Mouse (Mus musculus) kidney, embryonic 15.5 days (tissue): ENCODE data around the gene Eif5a. TPM values are rescaled to one million over a fixed set of nuclear protein-coding genes. Genes with fewer than 3 reads are reported as not detected.

ENCODE experiments used
- ATAC-seq: fragments of 200-750 bp; cut with Nextera tagmentation; replicated peaks from 2 replicates; pipeline ENCODE4 v1.8.0; 2017; ENCODE audit warnings: moderate TSS enrichment; ENCODE audit not compliant: low FRiP score
- H3K27ac ChIP-seq: fragments of 300-500 bp; sonication (generic); 2 replicates; pipeline ENCODE4 v1.5.1; 2015; ENCODE audit warnings: mild to moderate bottlenecking, inconsistent platforms
- H3K27me3 ChIP-seq: fragments of 300-500 bp; sonication (generic); 2 replicates; pipeline ENCODE4 v1.6.1; 2015; ENCODE audit warnings: inconsistent platforms
- H3K36me3 ChIP-seq: fragments of 300-500 bp; sonication (generic); 2 replicates; pipeline ENCODE4 v1.6.1; 2015; ENCODE audit warnings: inconsistent platforms
- H3K4me1 ChIP-seq: fragments of 300-500 bp; sonication (generic); 2 replicates; pipeline ENCODE4 v1.6.1; 2015; ENCODE audit warnings: inconsistent platforms
- H3K4me2 ChIP-seq: fragments of 300-500 bp; sonication (generic); 2 replicates; pipeline ENCODE4 v1.6.1; 2015; ENCODE audit warnings: moderate library complexity, mild to moderate bottlenecking, inconsistent platforms
- H3K4me3 ChIP-seq: fragments of 300-500 bp; sonication (generic); replicated peaks from 2 replicates; pipeline ENCODE4 v1.5.1; 2015; ENCODE audit warnings: mild to moderate bottlenecking, inconsistent platforms
- H3K9ac ChIP-seq: fragments of 300-500 bp; sonication (generic); 2 replicates; pipeline ENCODE4 v1.6.1; 2015; ENCODE audit warnings: mild to moderate bottlenecking, inconsistent platforms
- H3K9me3 ChIP-seq: fragments of 300-500 bp; sonication (generic); replicated peaks from 2 replicates; pipeline ENCODE4 v1.6.1; 2016; ENCODE audit warnings: inconsistent platforms
- WGBS: fragments of 180-500 bp; shearing (Covaris S2); methylation state at CpG from one replicate; pipeline ENCODE4 v1.1.7; 2015; ENCODE audit warnings: mixed read lengths; 5-methylcytosine and 5-hydroxymethylcytosine counted together
- polyA plus RNA-seq: library from polyadenylated mRNA; unstranded; fragments of >200 nt; fragmentation: Nextera tagmentation; extraction: Ambion mirVana; gene quantifications from 2 replicates; pipeline ENCODE4 v1.2.1, GENCODE M21; 2015

Gene Eif5a
- polyA plus RNA-seq, 1 experiment from 2014 or later = 1,795 TPM

DNA sequence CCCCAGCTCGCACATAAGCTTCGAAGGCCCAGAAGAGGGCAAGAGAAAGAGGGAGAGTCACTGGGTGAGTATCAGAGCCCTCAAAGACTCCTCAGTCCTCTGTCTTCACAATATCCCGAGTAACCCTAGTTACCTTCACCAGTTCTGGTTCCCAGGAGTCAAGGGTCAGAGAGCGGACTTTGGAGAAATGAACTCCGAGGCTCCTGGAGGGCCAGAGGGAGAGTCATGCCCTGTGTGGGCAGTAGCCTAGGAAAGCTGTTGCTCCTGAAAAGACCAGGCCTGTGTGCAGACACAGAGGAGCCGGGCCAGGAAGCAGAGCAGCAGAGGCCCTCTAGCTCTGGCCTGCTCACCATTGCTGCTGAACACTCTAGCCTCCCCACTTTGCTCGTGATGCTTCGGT, 37.1 kb downstream of the Eif5a start:
- Histone ChIP-seq H3K36me3 (no peaks in the 10 kb centered on the region), H3K27ac (peak overlapping the region; percentile 39; the same call in 1 of the 2 replicates), H3K9ac (no peak overlapping the region), H3K4me2 (0 out of 2 replicates have a peak overlapping the region, but pooled peaks have one; percentile 22), H3K27me3 (no peaks in the 10 kb centered on the region), H3K4me3 (0 out of 2 replicates have a peak overlapping the region, but pooled peaks have one; percentile 3), H3K9me3 (no peaks in the 10 kb centered on the region), H3K4me1 (peaks cover 29% of the 10 kb centered on the region)
- WGBS = 69% methylated on average over 8 of the region's 8 CpGs
- no peak for ATAC-seq

DNA sequence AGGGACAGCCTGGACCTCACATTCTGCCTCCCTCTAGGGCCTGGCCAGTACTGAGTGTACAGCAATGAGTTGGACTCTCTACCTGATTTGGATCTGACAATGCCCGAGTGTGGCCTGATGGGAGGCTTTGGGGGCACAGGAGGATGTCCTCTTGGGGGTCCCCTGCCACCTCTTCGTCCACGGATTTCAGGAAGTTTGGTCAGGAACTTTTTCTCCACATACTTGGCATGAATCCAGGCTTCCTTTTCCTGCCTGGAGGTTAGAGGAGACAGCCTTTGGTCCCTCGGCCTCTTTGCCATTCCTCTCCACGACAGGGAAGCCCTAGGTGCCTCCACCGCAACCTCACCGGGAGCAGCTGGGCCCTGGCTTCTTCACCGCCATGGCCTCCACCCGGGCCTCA, 37.5 kb downstream of the Eif5a start:
- H3K9ac ChIP-seq = no peak overlapping the region
- peak overlapping the region; percentile 39; the same call in 1 of the 2 replicates for H3K27ac ChIP-seq
- H3K36me3 ChIP-seq = no peaks in the 10 kb centered on the region
- 48% methylated on average over 9 of the region's 9 CpGs for WGBS
- ATAC-seq = no peak
- H3K9me3 ChIP-seq = no peaks in the 10 kb centered on the region
- 0 out of 2 replicates have a peak overlapping the region, but pooled peaks have one; percentile 22 for H3K4me2 ChIP-seq
- peaks cover 34% of the 10 kb centered on the region for H3K4me1 ChIP-seq
- 0 out of 2 replicates have a peak overlapping the region, but pooled peaks have one; percentile 3 for H3K4me3 ChIP-seq
- H3K27me3 ChIP-seq = no peaks in the 10 kb centered on the region

DNA sequence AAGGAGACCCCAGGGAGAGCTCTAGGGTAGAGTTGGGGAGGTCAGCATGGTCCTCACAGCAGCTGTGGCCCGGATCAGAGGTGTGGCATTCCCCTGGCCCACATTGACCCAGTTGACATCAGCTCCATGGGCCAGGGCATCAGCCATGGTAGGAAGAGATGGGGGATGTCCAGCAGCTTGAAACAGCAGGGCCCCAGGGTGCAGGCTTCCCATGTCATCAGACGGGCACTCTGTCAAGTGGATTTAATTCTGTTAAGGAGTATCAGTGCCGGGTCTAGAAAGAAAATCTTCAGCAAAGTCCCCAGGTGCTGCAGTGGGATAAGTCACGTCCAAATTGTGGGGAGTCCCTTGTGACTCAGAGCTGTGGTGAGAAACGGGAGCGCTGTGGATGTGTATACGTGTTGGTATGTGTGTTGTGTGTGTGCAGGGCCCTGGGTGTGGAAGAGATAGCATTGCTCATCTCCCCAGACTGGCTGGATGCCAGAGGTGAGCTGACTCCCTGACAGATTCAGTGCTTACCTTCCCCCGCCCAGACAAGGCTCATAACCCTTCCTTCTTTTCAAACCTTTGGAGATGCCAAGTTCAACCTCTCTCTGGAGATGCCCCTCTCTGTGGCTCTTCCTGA, 38.1 kb downstream of the Eif5a start:
- Histone ChIP-seq H3K27me3 (no peaks in the 10 kb centered on the region), H3K36me3 (no peaks in the 10 kb centered on the region), H3K4me1 (peaks cover 40% of the 10 kb centered on the region), H3K9ac (no peak overlapping the region), H3K9me3 (no peaks in the 10 kb centered on the region), H3K27ac (peak overlapping the region; percentile 32; the same call in 1 of the 2 replicates), H3K4me3 (no peak overlapping the region), H3K4me2 (no peak overlapping the region)
- WGBS = 87% methylated on average over 8 of the region's 8 CpGs
- no peak for ATAC-seq

DNA sequence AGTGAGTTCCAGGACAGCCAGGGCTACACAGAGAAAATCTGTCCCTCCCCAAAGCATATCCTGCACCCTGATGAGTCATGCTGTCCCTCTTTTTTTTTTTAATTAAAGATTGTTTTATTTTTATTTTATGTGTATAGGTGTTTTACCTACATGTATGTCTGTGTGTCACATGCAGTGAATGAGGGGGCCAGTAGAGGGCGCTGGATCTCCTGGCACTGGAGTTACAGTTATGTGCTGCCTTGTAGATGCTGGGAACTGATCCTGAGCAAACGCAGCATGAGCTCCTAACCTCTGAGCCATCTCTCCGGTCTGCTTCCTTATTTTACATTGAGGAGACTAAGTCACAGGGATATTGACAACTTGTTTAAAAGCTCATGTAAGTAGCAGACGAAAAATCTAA, 38.7 kb downstream of the Eif5a start:
- Histone ChIP-seq H3K4me2 (no peak overlapping the region), H3K4me3 (no peak overlapping the region), H3K9ac (no peak overlapping the region), H3K27ac (no peak overlapping the region), H3K4me1 (peaks cover 45% of the 10 kb centered on the region), H3K27me3 (no peaks in the 10 kb centered on the region), H3K9me3 (no peaks in the 10 kb centered on the region), H3K36me3 (no peaks in the 10 kb centered on the region)
- 68% methylated on average over 4 of the region's 4 CpGs for WGBS
- ATAC-seq = no peak

DNA sequence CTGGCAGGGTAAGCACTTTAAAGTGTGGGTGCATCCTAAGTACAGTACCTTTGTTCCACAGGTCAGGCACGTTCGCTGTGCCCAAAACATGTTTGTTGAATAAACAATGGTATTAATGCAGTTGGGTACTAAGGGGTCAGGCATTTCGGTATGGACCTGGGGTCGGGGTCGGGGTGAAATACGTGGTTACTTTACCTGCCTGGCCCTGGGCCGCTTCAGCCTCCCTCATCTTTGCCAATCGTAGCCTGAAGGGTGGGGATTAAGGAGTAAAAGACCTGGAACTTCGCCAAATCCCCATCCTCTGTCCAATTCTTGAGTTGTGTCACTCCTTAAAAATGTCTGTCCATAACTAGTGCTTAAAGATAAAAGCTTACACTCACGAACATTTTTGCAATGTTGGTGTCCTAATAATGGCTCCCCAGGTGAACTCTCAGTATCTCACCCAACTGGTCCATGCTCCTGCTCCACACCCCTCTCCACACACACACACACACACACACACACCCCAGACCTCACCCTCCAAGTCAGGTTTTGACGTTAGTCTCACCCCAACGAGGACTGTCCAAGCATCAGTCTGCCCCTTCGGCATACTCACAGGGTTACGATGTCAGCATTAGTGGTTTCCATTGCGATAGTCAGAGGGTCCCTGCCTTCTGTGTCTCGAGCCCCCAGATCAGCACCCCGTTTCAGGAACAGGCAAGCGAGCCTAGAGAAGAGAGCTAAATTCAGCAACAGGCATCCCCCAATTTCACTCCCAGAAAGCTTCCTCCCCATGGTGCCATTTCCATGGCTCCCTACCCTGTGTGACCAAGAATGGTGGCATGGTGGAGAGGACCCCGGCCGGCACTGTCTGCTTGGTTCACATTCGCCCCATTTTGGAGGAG, 39.7 kb downstream of the Eif5a start:
- Histone ChIP-seq H3K9ac (peak overlapping the region; percentile 69), H3K4me2 (peak overlapping the region; percentile 80), H3K4me3 (peak overlapping the region; percentile 63), H3K36me3 (no peaks in the 10 kb centered on the region), H3K9me3 (no peaks in the 10 kb centered on the region), H3K4me1 (peaks cover 55% of the 10 kb centered on the region), H3K27ac (peak overlapping the region; percentile 97), H3K27me3 (no peaks in the 10 kb centered on the region)
- no peak for ATAC-seq
- WGBS = 55% methylated on average over 21 of the region's 21 CpGs

DNA sequence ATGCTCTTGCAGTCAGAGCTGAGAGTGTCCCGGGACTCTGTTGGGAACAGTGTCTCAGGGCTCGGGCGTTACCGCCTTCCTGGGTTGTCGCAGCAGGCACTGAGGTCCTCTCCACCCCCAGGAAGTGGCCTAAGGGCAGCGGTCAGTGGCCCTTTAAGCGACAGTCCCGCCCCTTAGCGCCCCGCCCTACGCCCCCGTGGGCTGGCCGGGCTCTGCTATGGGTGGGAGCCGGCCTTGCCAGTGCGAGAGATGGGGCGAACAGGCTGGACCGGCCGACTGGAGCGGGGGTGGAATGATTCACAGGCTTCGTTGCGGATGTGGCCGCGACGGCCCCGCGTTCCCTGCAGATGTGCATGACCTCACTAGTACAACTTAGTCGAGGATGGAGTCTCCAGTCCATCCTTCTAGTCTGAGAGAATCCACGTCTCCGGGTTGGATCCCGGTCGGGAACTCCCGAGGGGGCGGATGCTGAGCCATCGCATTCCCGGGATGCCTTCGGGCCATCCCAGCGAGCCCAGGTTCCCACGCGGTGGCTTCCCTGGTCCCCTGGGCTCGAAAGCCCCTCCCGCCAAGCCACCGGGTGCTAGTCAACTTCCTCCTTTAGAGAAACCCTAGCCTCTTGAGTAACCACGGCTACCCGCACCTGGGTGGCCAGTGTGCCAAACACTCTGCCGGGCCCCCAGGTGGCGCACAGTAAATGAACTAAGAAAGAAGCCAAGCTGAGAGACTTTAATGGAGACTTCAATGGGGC, 40.7 kb downstream of the Eif5a start, which contains the start of gene Kctd11:
Kctd11 (minus strand) TSS at position 554 of the 751 bp plus-strand sequence.
- peak within 1 kb of the TSS; percentile 69 for H3K9ac ChIP-seq
- WGBS = under 1% methylated on average over 46 of the region's 46 CpGs
- H3K4me2 ChIP-seq = peak within 1 kb of the TSS; percentile 80
- no peaks in the 10 kb centered on the region for H3K27me3 ChIP-seq
- peak within 1 kb of the TSS; percentile 97 for H3K27ac ChIP-seq
- H3K9me3 ChIP-seq = no peaks in the 10 kb centered on the region
- peak within 1 kb of the TSS; percentile 63 for H3K4me3 ChIP-seq
- ATAC-seq = peak; percentile 92
- peaks cover 64% of the 10 kb centered on the region for H3K4me1 ChIP-seq
- H3K36me3 ChIP-seq = no peaks in the 10 kb centered on the region

DNA sequence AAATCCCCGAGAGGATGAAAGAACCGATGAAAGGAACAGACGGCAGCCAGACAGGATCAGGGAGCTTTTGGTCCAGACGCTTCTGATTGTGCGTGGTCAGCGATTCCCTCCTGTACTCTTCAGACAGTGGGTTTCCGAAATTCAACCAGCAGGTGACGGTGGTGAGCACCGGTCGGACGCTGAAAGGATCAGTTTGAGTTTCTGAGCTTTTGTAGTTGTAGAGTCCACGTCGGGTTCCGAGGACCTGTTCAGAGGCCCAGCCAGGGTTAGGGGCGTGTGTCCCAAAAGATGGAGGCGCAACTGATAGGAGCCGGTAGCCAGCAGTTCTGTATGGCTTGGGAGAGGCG, 41.3 kb downstream of the Eif5a start:
- Histone ChIP-seq H3K9ac (peak overlapping the region; percentile 69), H3K9me3 (no peaks in the 10 kb centered on the region), H3K36me3 (no peaks in the 10 kb centered on the region), H3K4me3 (peak overlapping the region; percentile 63), H3K4me1 (peaks cover 67% of the 10 kb centered on the region), H3K4me2 (peak overlapping the region; percentile 80), H3K27ac (peak overlapping the region; percentile 97), H3K27me3 (no peaks in the 10 kb centered on the region)
- under 1% methylated on average over 18 of the region's 18 CpGs for WGBS
- no peak; the same call in 1 of the 2 replicates for ATAC-seq

DNA sequence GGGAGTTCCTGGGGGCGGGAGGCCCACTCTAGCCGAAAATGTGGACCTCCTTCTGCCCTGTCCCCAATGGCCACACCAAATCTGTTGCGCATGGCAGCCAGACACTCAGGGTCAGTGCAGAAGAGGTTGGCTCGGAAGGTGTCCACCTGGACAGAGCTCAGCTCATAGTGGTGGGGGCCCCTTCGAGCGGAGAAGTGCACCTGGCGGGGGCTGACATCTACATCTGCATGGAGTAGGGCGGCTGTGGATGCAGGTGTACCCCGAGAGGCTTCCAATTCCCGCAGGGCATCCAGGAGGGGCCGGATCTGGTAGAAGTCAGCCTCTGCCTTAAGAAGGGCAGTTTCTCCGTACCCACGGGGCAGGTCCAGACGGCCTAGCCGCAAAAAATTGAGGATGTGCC, 42.0 kb downstream of the Eif5a start:
- no peaks in the 10 kb centered on the region for H3K27me3 ChIP-seq
- H3K4me3 ChIP-seq = peak overlapping the region; percentile 63
- H3K27ac ChIP-seq = peak overlapping the region; percentile 97
- H3K9me3 ChIP-seq = no peaks in the 10 kb centered on the region
- ATAC-seq = no peak
- peaks cover 67% of the 10 kb centered on the region for H3K4me1 ChIP-seq
- WGBS = 44% methylated on average over 15 of the region's 15 CpGs
- peak overlapping the region; percentile 80 for H3K4me2 ChIP-seq
- peak overlapping the region; percentile 69 for H3K9ac ChIP-seq
- no peaks in the 10 kb centered on the region for H3K36me3 ChIP-seq

DNA sequence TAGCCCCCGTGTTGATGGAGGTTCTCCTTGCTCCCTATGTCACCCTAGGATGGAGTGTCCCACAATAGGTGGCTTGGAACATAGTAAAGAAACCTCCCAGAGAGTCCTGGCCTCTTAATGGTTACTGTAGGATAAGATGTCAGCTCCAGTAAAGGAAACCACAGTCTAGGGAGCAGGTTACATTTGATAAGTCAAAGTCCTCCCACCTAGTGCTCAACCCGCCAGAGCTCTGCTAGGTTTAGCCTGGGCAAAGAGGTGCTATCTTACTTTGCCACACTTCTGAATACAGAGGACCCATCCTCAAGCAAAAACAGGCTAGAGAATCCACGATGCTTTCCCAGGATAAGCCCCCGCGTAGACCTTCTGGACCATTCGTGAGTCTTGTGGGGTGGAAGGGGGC, 42.8 kb downstream of the Eif5a start:
- no peak overlapping the region for H3K27ac ChIP-seq
- no peaks in the 10 kb centered on the region for H3K36me3 ChIP-seq
- H3K4me2 ChIP-seq = peak overlapping the region; percentile 80
- H3K9me3 ChIP-seq = no peaks in the 10 kb centered on the region
- no peaks in the 10 kb centered on the region for H3K27me3 ChIP-seq
- 89% methylated on average over 6 of the region's 6 CpGs for WGBS
- H3K9ac ChIP-seq = peak overlapping the region; percentile 15
- no peak for ATAC-seq
- H3K4me3 ChIP-seq = peak overlapping the region; percentile 63
- H3K4me1 ChIP-seq = peaks cover 61% of the 10 kb centered on the region

DNA sequence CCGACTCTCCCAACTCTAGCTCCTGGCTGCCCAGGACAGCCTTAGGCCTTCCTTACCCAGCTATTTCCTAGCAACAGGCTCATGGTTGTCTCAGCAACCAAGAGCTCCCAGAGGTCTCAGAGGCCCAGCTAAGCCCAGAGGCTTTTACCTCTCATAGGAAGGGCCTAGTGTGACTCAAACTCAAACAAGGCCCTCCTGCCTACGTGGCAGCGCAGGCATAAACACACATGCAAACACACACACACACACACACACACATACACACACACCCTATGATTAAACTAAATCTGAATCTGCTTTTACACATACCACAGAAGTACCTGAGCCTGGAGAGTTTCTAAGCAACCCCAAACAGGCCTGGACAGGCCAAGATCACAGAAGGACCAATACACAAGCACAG, 43.4 kb downstream of the Eif5a start:
- H3K4me2 ChIP-seq = peak overlapping the region; percentile 80; the same call in 1 of the 2 replicates
- no peak overlapping the region for H3K27ac ChIP-seq
- ATAC-seq = no peak
- H3K27me3 ChIP-seq = no peaks in the 10 kb centered on the region
- peaks cover 57% of the 10 kb centered on the region for H3K4me1 ChIP-seq
- 81% methylated on average over 3 of the region's 3 CpGs for WGBS
- H3K9me3 ChIP-seq = no peaks in the 10 kb centered on the region
- 0 out of 2 replicates have a peak overlapping the region, but pooled peaks have one; percentile 15 for H3K9ac ChIP-seq
- H3K36me3 ChIP-seq = no peaks in the 10 kb centered on the region
- H3K4me3 ChIP-seq = peak overlapping the region; percentile 63; the same call in 1 of the 2 replicates

DNA sequence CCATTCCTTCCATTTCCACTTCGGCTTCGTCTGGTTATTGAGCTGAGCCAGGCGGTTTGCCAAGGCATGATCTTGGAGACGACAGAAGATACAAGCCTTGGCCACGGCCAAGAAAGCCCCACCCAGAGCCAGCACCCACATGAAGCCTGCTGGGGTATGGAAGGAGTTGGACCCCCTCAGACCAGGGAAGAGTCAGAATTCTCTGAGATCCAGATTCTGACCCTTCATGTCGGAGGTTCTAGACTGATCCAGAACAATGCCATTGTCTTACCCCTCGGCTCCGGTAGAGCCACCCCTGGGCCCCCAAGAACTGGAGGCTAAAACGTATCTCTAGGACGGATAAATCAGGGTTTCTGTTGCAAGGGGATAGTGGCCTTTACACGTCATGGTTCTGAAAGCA, 43.9 kb downstream of the Eif5a start, which contains the start of gene Tmem95:
Tmem95 (minus strand) TSS at position 141 of the 400 bp plus-strand sequence.
- Histone ChIP-seq H3K4me3 (peak within 1 kb of the TSS; percentile 63), H3K27me3 (no peaks in the 10 kb centered on the region), H3K27ac (0 out of 2 replicates have a peak within 1 kb of the TSS, but pooled peaks have one; percentile 37), H3K4me2 (peak within 1 kb of the TSS; percentile 80), H3K9ac (peak within 1 kb of the TSS; percentile 15), H3K36me3 (no peaks in the 10 kb centered on the region), H3K9me3 (no peaks in the 10 kb centered on the region), H3K4me1 (peaks cover 57% of the 10 kb centered on the region)
- ATAC-seq = no peak
- 88% methylated on average over 11 of the region's 11 CpGs for WGBS
